Mouse (Mus musculus) liver, embryonic 11.5 days (tissue): ENCODE results near the gene Ipo9. TPM values are rescaled to one million over a fixed set of nuclear protein-coding genes. Genes with fewer than 3 reads are reported as not detected.
A peak's percentile ranks its signal among the peaks of the same experiment; 100 is the strongest.
"Not testable (repeated sequence)": the region's sequence is repeated elsewhere in the genome, so short reads cannot be mapped to it uniquely, and the experiment has no call there.

Experiments used
- ATAC-seq: fragments of 200-750 bp; cut with Nextera tagmentation; replicated peaks from 2 replicates; pipeline ENCODE4 v1.8.0; 2017; ENCODE audit warnings: moderate number of reproducible peaks, mild to moderate bottlenecking, moderate TSS enrichment, moderate library complexity; ENCODE audit not compliant: low FRiP score
- DNase-seq: peaks from one replicate; pipeline ENCODE4 v3.0.0-alpha.2; 2017; ENCODE audit warnings: low spot score
- H3K27ac ChIP-seq: fragments of 300-500 bp; sonication (generic); 2 replicates; pipeline ENCODE4 v1.5.1; 2014; ENCODE audit warnings: mild to moderate bottlenecking, low read depth, low read length, control low read depth
- H3K27me3 ChIP-seq: fragments of 300-500 bp; sonication (generic); replicated peaks from 2 replicates; pipeline ENCODE4 v1.6.1; 2014; ENCODE audit warnings: low read length, mixed read lengths; ENCODE audit not compliant: control insufficient read depth, insufficient read depth
- H3K36me3 ChIP-seq: fragments of 300-500 bp; sonication (generic); 2 replicates; pipeline ENCODE4 v1.6.1; 2014; ENCODE audit warnings: mild to moderate bottlenecking, low read length, moderate library complexity, mixed read lengths; ENCODE audit not compliant: control insufficient read depth, insufficient read depth
- H3K4me1 ChIP-seq: fragments of 300-500 bp; sonication (generic); replicated peaks from 2 replicates; pipeline ENCODE4 v1.6.1; 2014; ENCODE audit warnings: low read length, mixed read lengths; ENCODE audit not compliant: control insufficient read depth, insufficient read depth
- H3K4me2 ChIP-seq: fragments of 300-500 bp; sonication (generic); 2 replicates; pipeline ENCODE4 v1.6.1; 2014; ENCODE audit warnings: mild to moderate bottlenecking, control low read depth, moderate library complexity
- H3K4me3 ChIP-seq: fragments of 300-500 bp; sonication (generic); 2 replicates; pipeline ENCODE4 v1.5.1; 2014; ENCODE audit warnings: low read depth, low read length, control low read depth
- H3K9ac ChIP-seq: fragments of 300-500 bp; sonication (generic); 2 replicates; pipeline ENCODE4 v1.6.1; 2014; ENCODE audit warnings: low read depth, low read length, control low read depth
- H3K9me3 ChIP-seq: fragments of 300-500 bp; sonication (generic); 2 replicates; pipeline ENCODE4 v1.6.1; 2016; ENCODE audit warnings: low read length, inconsistent platforms, mixed read lengths; ENCODE audit not compliant: control insufficient read depth
- WGBS: fragments of 180-500 bp; shearing (Covaris S2); extraction: QIAGEN DNeasy Blood & Tissue Kit; methylation state at CpG from one replicate; pipeline ENCODE4 v1.1.7; 2014; 5-methylcytosine and 5-hydroxymethylcytosine counted together
- polyA plus RNA-seq: library from polyadenylated mRNA; unstranded; fragments of >200 nt; fragmentation: Nextera tagmentation; extraction: Ambion mirVana; gene quantifications from 2 replicates; pipeline ENCODE4 v1.2.1, GENCODE M21; 2014

Ipo9 gene
- polyA plus RNA-seq, 1 experiment from 2014 or later = 77.0 TPM

- H3K36me3 ChIP-seq = peaks cover 38% of the 10 kb centered on the region
- no peak for ATAC-seq
Observed at GRCm38 (mm10) chr1:135384171-135384570, 46.1 kb downstream of the Ipo9 start.

GRCm38 (mm10) chr1:135381560-135381959, 48.7 kb downstream of the Ipo9 start:
- not testable (repeated sequence) for H3K4me3 ChIP-seq, H3K9ac ChIP-seq, H3K27ac ChIP-seq, DNase-seq, H3K27me3 ChIP-seq, ATAC-seq, H3K4me1 ChIP-seq, H3K9me3 ChIP-seq, H3K4me2 ChIP-seq
- WGBS = 60% methylated on average over 6 of the region's 6 CpGs
- H3K36me3 ChIP-seq = peaks cover 25% of the 10 kb centered on the region

More at GRCm38 (mm10) chr1:135384171-135384570, 46.1 kb downstream of the Ipo9 start:
- Histone ChIP-seq H3K9ac (no peak overlapping the region), H3K27me3 (no peaks in the 10 kb centered on the region), H3K4me2 (no peak overlapping the region), H3K9me3 (no peaks in the 10 kb centered on the region), H3K27ac (no peak overlapping the region), H3K4me3 (no peak overlapping the region), H3K4me1 (no peaks in the 10 kb centered on the region)
- WGBS = 93% methylated on average over 5 of the region's 5 CpGs
- no peak for DNase-seq

GRCm38 (mm10) chr1:135380071-135380991, 50.0 kb downstream of the Ipo9 start:
- DNase-seq (no peak), ATAC-seq (no peak)
- H3K9ac ChIP-seq = no peak overlapping the region
- peaks cover 16% of the 10 kb centered on the region for H3K36me3 ChIP-seq
- 80% methylated on average over 15 of the region's 15 CpGs for WGBS
- H3K27ac ChIP-seq = no peak overlapping the region
- no peak overlapping the region for H3K4me2 ChIP-seq
- H3K27me3 ChIP-seq = peaks cover 6% of the 10 kb centered on the region
- H3K4me3 ChIP-seq = no peak overlapping the region
- H3K4me1 ChIP-seq = peaks cover under 1% of the 10 kb centered on the region; the same call in 1 of the 2 replicates
- no peaks in the 10 kb centered on the region for H3K9me3 ChIP-seq

GRCm38 (mm10) chr1:135379048-135379447, 51.3 kb downstream of the Ipo9 start:
- ATAC-seq (no peak), DNase-seq (no peak)
- WGBS = 45% methylated on average over 2 of the region's 2 CpGs
- no peak overlapping the region for H3K4me3 ChIP-seq
- peaks cover 12% of the 10 kb centered on the region for H3K4me1 ChIP-seq
- H3K36me3 ChIP-seq = peaks cover 10% of the 10 kb centered on the region; the same call in 1 of the 2 replicates
- no peak overlapping the region for H3K27ac ChIP-seq
- no peak overlapping the region for H3K4me2 ChIP-seq
- H3K9me3 ChIP-seq = no peaks in the 10 kb centered on the region
- H3K9ac ChIP-seq = no peak overlapping the region
- H3K27me3 ChIP-seq = peaks cover 17% of the 10 kb centered on the region

GRCm38 (mm10) chr1:135378576-135378975, 51.7 kb downstream of the Ipo9 start:
- Histone ChIP-seq H3K36me3 (peaks cover 9% of the 10 kb centered on the region; the same call in 1 of the 2 replicates), H3K9me3 (no peaks in the 10 kb centered on the region), H3K4me2 (no peak overlapping the region), H3K27me3 (peaks cover 17% of the 10 kb centered on the region), H3K4me3 (no peak overlapping the region), H3K27ac (no peak overlapping the region), H3K4me1 (peaks cover 12% of the 10 kb centered on the region), H3K9ac (no peak overlapping the region)
- 68% methylated on average over 9 of the region's 9 CpGs for WGBS
- no peak for ATAC-seq
- DNase-seq = no peak

- ATAC-seq (peak; percentile 75), DNase-seq (no peak)
- Histone ChIP-seq H3K4me1 (peaks cover 12% of the 10 kb centered on the region), H3K4me2 (peak within 1 kb of the TSS; percentile 92), H3K27ac (no peak within 1 kb of the TSS; the same call in 1 of the 2 replicates), H3K36me3 (no peaks in the 10 kb centered on the region), H3K9ac (peak within 1 kb of the TSS; percentile 61), H3K9me3 (no peaks in the 10 kb centered on the region), H3K4me3 (peak within 1 kb of the TSS; percentile 60), H3K27me3 (peaks cover 17% of the 10 kb centered on the region)
- 4% methylated on average over 38 of the region's 38 CpGs for WGBS
Observed at GRCm38 (mm10) chr1:135374868-135375581, 55.3 kb downstream of the Ipo9 start, which contains the start of gene Shisa4. Shisa4 (minus strand) TSS chr1:135375237.

GRCm38 (mm10) chr1:135374175-135374867, 56.0 kb downstream of the Ipo9 start:
- Histone ChIP-seq H3K9ac (peak overlapping the region; percentile 61), H3K27ac (no peak overlapping the region; the same call in 1 of the 2 replicates), H3K4me2 (peak overlapping the region; percentile 92), H3K27me3 (peaks cover 23% of the 10 kb centered on the region), H3K4me3 (peak overlapping the region; percentile 60), H3K36me3 (no peaks in the 10 kb centered on the region), H3K9me3 (no peaks in the 10 kb centered on the region), H3K4me1 (peaks cover 12% of the 10 kb centered on the region)
- DNase-seq (peak; percentile 71), ATAC-seq (peak; percentile 26)
- WGBS = 8% methylated on average over 19 of the region's 19 CpGs

GRCm38 (mm10) chr1:135373171-135373677, 57.1 kb downstream of the Ipo9 start:
- H3K4me2 ChIP-seq = no peak overlapping the region
- no peak overlapping the region for H3K4me3 ChIP-seq
- H3K4me1 ChIP-seq = peaks cover 16% of the 10 kb centered on the region
- DNase-seq (no peak), ATAC-seq (no peak)
- no peak overlapping the region for H3K27ac ChIP-seq
- no peak overlapping the region for H3K9ac ChIP-seq
- 59% methylated on average over 4 of the region's 4 CpGs for WGBS
- no peaks in the 10 kb centered on the region for H3K9me3 ChIP-seq
- peaks cover 24% of the 10 kb centered on the region for H3K27me3 ChIP-seq
- H3K36me3 ChIP-seq = no peaks in the 10 kb centered on the region
